In genomic region chr4:47437365-47438340, GRCm38 (mm10) we compare ENCODE assay signal across 8 mouse cellular contexts. TPM values are rescaled to one million over a fixed set of nuclear protein-coding genes. Genes with fewer than 3 reads are reported as not detected.
DNase-seq lines count a peak whose midpoint lies in the region; ATAC-seq and TF ChIP-seq lines count a peak whose summit lies in the region.

No protein-coding gene starts in this region.

- peak overlapping the region; percentile 96 for H3K4me2 ChIP-seq in forebrain, embryonic 14.5 days (ENCODE audit: low read length)
- peak overlapping the region; percentile 82 for H3K4me2 ChIP-seq in liver, embryonic 16.5 days (ENCODE audit: low read depth, low read length)
- peak overlapping the region; percentile 86 for H3K4me2 ChIP-seq in neural tube, embryonic 13.5 days

- intact Hi-C loops in heart, postnatal 14 days (cut with DNase I), result loop anchor here (5.0 to 10.0 kb wide), 4 partner anchors 65 to 945 kb away; partner anchors contain the start of gene Nr4a3

- no peak for TF ChIP-seq EP300 in ES-Bruce4 (IDR thresholded peaks at IDR 0.05; ENCODE audit: insufficient read depth, low read depth, low read length)

- no peak overlapping the region for H3K27ac ChIP-seq in ES-Bruce4 (ENCODE audit: insufficient read depth, low read length)
- H3K27ac ChIP-seq in forebrain, embryonic 14.5 days (ENCODE audit: low read depth, low read length), result peak overlapping the region; percentile 83
- H3K27ac ChIP-seq in liver, embryonic 16.5 days (ENCODE audit: low read length), result no peak overlapping the region
- peak overlapping the region; percentile 83 for H3K27ac ChIP-seq in neural tube, embryonic 13.5 days (replicated peaks)

- no peaks in the 10 kb centered on the region for H3K27me3 ChIP-seq in ES-Bruce4 (ENCODE audit: control insufficient read depth, insufficient read depth, low read length, poor library complexity, severe bottlenecking)
- no peaks in the 10 kb centered on the region for H3K27me3 ChIP-seq in forebrain, embryonic 14.5 days (replicated peaks; ENCODE audit: control insufficient read depth, insufficient read depth, low read length)
- peaks cover 3% of the 10 kb centered on the region; the same call in 1 of the 2 replicates for H3K27me3 ChIP-seq in liver, embryonic 16.5 days (ENCODE audit: control insufficient read depth, insufficient read depth, low read depth, low read length)
- H3K27me3 ChIP-seq in neural tube, embryonic 13.5 days, result no peaks in the 10 kb centered on the region

- 1% methylated on average over 33 of the region's 33 CpGs for WGBS in forebrain, embryonic 14.5 days
- under 1% methylated on average over 33 of the region's 33 CpGs for WGBS in large intestine, adult 2 months
- WGBS in liver, embryonic 16.5 days (ENCODE audit: insufficient replicate concordance), result 2% methylated on average over 33 of the region's 33 CpGs
- WGBS in neural tube, embryonic 13.5 days, result 2% methylated on average over 33 of the region's 33 CpGs

- TF ChIP-seq POLR2A in ES-Bruce4 (IDR thresholded peaks at IDR 0.05; ENCODE audit: insufficient read depth, low read length), result no peak

- H3K9ac ChIP-seq in ES-Bruce4 (ENCODE audit: low read depth, poor library complexity, severe bottlenecking), result no peak overlapping the region
- H3K9ac ChIP-seq in forebrain, embryonic 14.5 days (ENCODE audit: low read length), result peak overlapping the region; percentile 86
- H3K9ac ChIP-seq in liver, embryonic 16.5 days (ENCODE audit: low read depth, low read length), result peak overlapping the region; percentile 33
- H3K9ac ChIP-seq in neural tube, embryonic 13.5 days, result peak overlapping the region; percentile 82

- peak; percentile 85 for DNase-seq in cerebellum, adult 11 months
- peak; percentile 96 for DNase-seq in forebrain, embryonic 14.5 days (ENCODE audit: low spot score)
- peak; percentile 83 to 89 for DNase-seq in heart, postnatal 14 days
- DNase-seq in large intestine, adult 2 months (ENCODE audit: low read depth, low spot score), result peak; percentile 43
- peak; percentile 75 for DNase-seq in telencephalon, adult 2 months (ENCODE audit: low read depth, low spot score)

- H3K4me3 ChIP-seq in ES-Bruce4 (ENCODE audit: low read depth, low read length), result peak overlapping the region; percentile 51
- peak overlapping the region; percentile 47 for H3K4me3 ChIP-seq in forebrain, embryonic 14.5 days (ENCODE audit: low read depth, low read length)
- peak overlapping the region; percentile 55 for H3K4me3 ChIP-seq in liver, embryonic 16.5 days (ENCODE audit: low read depth, low read length)
- H3K4me3 ChIP-seq in neural tube, embryonic 13.5 days, result peak overlapping the region; percentile 46

- H3K9me3 ChIP-seq in ES-Bruce4 (replicated peaks; ENCODE audit: control insufficient read depth, insufficient read depth, low read length, poor library complexity, severe bottlenecking), result no peaks in the 10 kb centered on the region
- no peaks in the 10 kb centered on the region for H3K9me3 ChIP-seq in forebrain, embryonic 14.5 days (replicated peaks; ENCODE audit: control insufficient read depth, low read length)
- H3K9me3 ChIP-seq in liver, embryonic 16.5 days (replicated peaks; ENCODE audit: control insufficient read depth, low read length), result no peaks in the 10 kb centered on the region
- no peaks in the 10 kb centered on the region for H3K9me3 ChIP-seq in neural tube, embryonic 13.5 days

- no peaks in the 10 kb centered on the region for H3K4me1 ChIP-seq in ES-Bruce4 (ENCODE audit: control insufficient read depth, insufficient read depth, low read length)
- peaks cover 3% of the 10 kb centered on the region; the same call in 1 of the 2 replicates for H3K4me1 ChIP-seq in forebrain, embryonic 14.5 days (ENCODE audit: control insufficient read depth, insufficient read depth, low read length)
- H3K4me1 ChIP-seq in liver, embryonic 16.5 days (ENCODE audit: control insufficient read depth, low read depth, low read length), result peaks cover 4% of the 10 kb centered on the region
- H3K4me1 ChIP-seq in neural tube, embryonic 13.5 days (replicated peaks), result peaks cover 66% of the 10 kb centered on the region

- peak; percentile 86 for TF ChIP-seq CTCF in ES-Bruce4 (IDR thresholded peaks at IDR 0.05; ENCODE audit: low read depth, low read length)

- H3K36me3 ChIP-seq in ES-Bruce4 (ENCODE audit: control insufficient read depth, insufficient read depth, low read length, poor library complexity, severe bottlenecking), result no peaks in the 10 kb centered on the region
- H3K36me3 ChIP-seq in forebrain, embryonic 14.5 days (ENCODE audit: control insufficient read depth, insufficient read depth, low read length), result no peaks in the 10 kb centered on the region
- no peaks in the 10 kb centered on the region for H3K36me3 ChIP-seq in liver, embryonic 16.5 days (ENCODE audit: control insufficient read depth, insufficient read depth)
- H3K36me3 ChIP-seq in neural tube, embryonic 13.5 days, result no peaks in the 10 kb centered on the region

- peak; percentile 93 for ATAC-seq in forebrain, embryonic 14.5 days
- peak; percentile 35; the same call in 1 of the 2 replicates for ATAC-seq in liver, embryonic 16.5 days (ENCODE audit: low read depth)
- ATAC-seq in neural tube, embryonic 13.5 days (ENCODE audit: low read depth), result peak; percentile 87

RNA-seq across cellular contexts. Expression of gene Alg2, which starts 36.5 kb away (rescaled TPM):
- polyA plus RNA-seq in ES-Bruce4 (2011; ENCODE audit: insufficient read depth, insufficient read length, low read depth, missing spikeins), result 13.2 and 14.1 TPM in 2 replicates
- polyA plus RNA-seq in forebrain, embryonic 14.5 days (2014; fragmentation: Nextera tagmentation; extraction: Ambion mirVana), result 205 and 224 TPM in 2 replicates
- 1 to 10 TPM; 8.7 to 9.1 TPM for total RNA-seq in heart, postnatal 14 days (2021)
- 12.6 and 15.7 TPM in 2 replicates for polyA plus RNA-seq in large intestine, adult 2 months (2012; rRNA removed)
- polyA plus RNA-seq in liver, embryonic 16.5 days (2015; fragmentation: Nextera tagmentation; extraction: Ambion mirVana), result 13.2 and 14.2 TPM in 2 replicates
- polyA plus RNA-seq in neural tube, embryonic 13.5 days (2015; fragmentation: Nextera tagmentation; extraction: Ambion mirVana), result 285 and 310 TPM in 2 replicates

RNA-seq across cellular contexts. Expression of gene Sec61b, which starts 36.8 kb away (rescaled TPM):
- 163 and 189 TPM in 2 replicates for polyA plus RNA-seq in ES-Bruce4 (2011; ENCODE audit: insufficient read depth, insufficient read length, low read depth, missing spikeins)
- 289 and 313 TPM in 2 replicates for polyA plus RNA-seq in forebrain, embryonic 14.5 days (2014; fragmentation: Nextera tagmentation; extraction: Ambion mirVana)
- 10 to 100 TPM; 26.6 to 27.8 TPM for total RNA-seq in heart, postnatal 14 days (2021)
- polyA plus RNA-seq in large intestine, adult 2 months (2012; rRNA removed), result 419 and 461 TPM in 2 replicates
- polyA plus RNA-seq in liver, embryonic 16.5 days (2015; fragmentation: Nextera tagmentation; extraction: Ambion mirVana), result 217 and 226 TPM in 2 replicates
- 253 and 291 TPM in 2 replicates for polyA plus RNA-seq in neural tube, embryonic 13.5 days (2015; fragmentation: Nextera tagmentation; extraction: Ambion mirVana)

Comparison
In these comparisons a context has a peak if more than half of its experiments do, and no peak if none do; other contexts are left out.
1. H3K27ac ChIP-seq: peak in forebrain, embryonic 14.5 days (single experiment) and neural tube, embryonic 13.5 days (single experiment); none in ES-Bruce4 (single experiment) and liver, embryonic 16.5 days (single experiment).
2. DNase-seq: peak in every context shown above with its lines; median percentile 96 in forebrain, embryonic 14.5 days; 86 in heart, postnatal 14 days; 85 in cerebellum, adult 11 months; 75 in telencephalon, adult 2 months; 43 in large intestine, adult 2 months.
3. ATAC-seq: peak in every context shown above with its lines; median percentile 93 in forebrain, embryonic 14.5 days; 87 in neural tube, embryonic 13.5 days; 35 in liver, embryonic 16.5 days.
4. RNA of gene Alg2, which starts 36.5 kb away (polyA plus RNA-seq): 285 to 310 TPM in neural tube, embryonic 13.5 days and 205 to 224 TPM in forebrain, embryonic 14.5 days; 13.2 to 14.2 TPM in liver, embryonic 16.5 days, 13.2 to 14.1 TPM in ES-Bruce4 and 12.6 to 15.7 TPM in large intestine, adult 2 months; every median in the first group is over 10 times any median in the second.
5. Peak in every context shown above with its lines, with median percentiles within 50 percentile points of each other: H3K4me3 ChIP-seq and H3K4me2 ChIP-seq.